Mouse (Mus musculus) thymus, adult 2 months (tissue): ENCODE data around the gene Pkhd1.

Source experiments
- CTCF ChIP-seq: fragments of 200-500 bp; IDR thresholded peaks from 2 replicates; pipeline ENCODE4 v1.5.1; 2012; ENCODE audit warnings: mild to moderate bottlenecking, control low read depth, low read length, moderate library complexity, borderline replicate concordance; ENCODE audit not compliant: control insufficient read depth, poor library complexity, insufficient read depth; ENCODE audit errors: extremely low read depth
- POLR2A ChIP-seq: fragments of 200-500 bp; IDR thresholded peaks from 2 replicates; pipeline ENCODE4 v1.6.1; 2012; ENCODE audit warnings: mild to moderate bottlenecking, low read length, control low read depth, moderate library complexity; ENCODE audit not compliant: control insufficient read depth, poor library complexity, insufficient read depth; ENCODE audit errors: extremely low read depth

GRCm38 (mm10) chr1:20590488-20590887 is 27.4 kb downstream of the Pkhd1 start:
- no peak for TF ChIP-seq POLR2A
- no peak for TF ChIP-seq CTCF
